ENCODE assay signal across 28 mouse cellular contexts in genomic region chr11:79459846-79460245, GRCm38 (mm10). TPM values are rescaled to one million over a fixed set of nuclear protein-coding genes. Genes with fewer than 3 reads are reported as not detected.
DNase-seq lines count a peak whose midpoint lies in the region; ATAC-seq and TF ChIP-seq lines count a peak whose summit lies in the region.
"Had no signal": no experiment of that assay in that cellular context is flagged by ENCODE, and none has a peak within 500 bp of the region (broad histone marks: within the 10 kb centered on the region; RNA-seq: fewer than 3 reads in every experiment).

No protein-coding gene starts in this region.

- ATAC-seq in forebrain, postnatal 0 days, result no peak
- no peak for ATAC-seq in forebrain, embryonic 12.5 days (ENCODE audit: low FRiP score)
- no peak for ATAC-seq in forebrain, embryonic 13.5 days
- ATAC-seq: forebrain, embryonic 16.5 days; hindbrain, embryonic 16.5 days; intestine, embryonic 15.5 days; Patski had no signal

- no peak for TF ChIP-seq CTCF in forebrain, postnatal 0 days (IDR thresholded peaks at IDR 0.05; ENCODE audit: low read depth)
- TF ChIP-seq CTCF in layer of hippocampus, adult 2 months (conservative IDR thresholded peaks at IDR 0.05), result no peak
- TF ChIP-seq CTCF in CH12.LX (conservative IDR thresholded peaks at IDR 0.05 in 1 of 2, IDR thresholded peaks at IDR 0.05 in 1 of 2; ENCODE audit: low read depth in 2 of 2, low read length in 2 of 2), result no peak

- H3K9me3 ChIP-seq in forebrain, postnatal 0 days (ENCODE audit: low read length), result no peaks in the 10 kb centered on the region
- no peaks in the 10 kb centered on the region for H3K9me3 ChIP-seq in forebrain, embryonic 12.5 days
- no peaks in the 10 kb centered on the region for H3K9me3 ChIP-seq in CH12.LX (replicated peaks; ENCODE audit: low read length)
- H3K9me3 ChIP-seq in forebrain, embryonic 13.5 days (replicated peaks), result no peaks in the 10 kb centered on the region
- H3K9me3 ChIP-seq: embryonic facial prominence, embryonic 12.5 days; embryonic facial prominence, embryonic 15.5 days; G1E; heart, embryonic 10.5 days; heart, embryonic 13.5 days; hindbrain, embryonic 10.5 days; hindbrain, embryonic 13.5 days; intestine, embryonic 15.5 days had no signal

- H3K27ac ChIP-seq in forebrain, postnatal 0 days (ENCODE audit: low read depth, low read length), result no peak overlapping the region
- no peak overlapping the region for H3K27ac ChIP-seq in forebrain, embryonic 12.5 days
- peak overlapping the region; percentile 70 for H3K27ac ChIP-seq in layer of hippocampus, adult 2 months
- no peak overlapping the region for H3K27ac ChIP-seq in CH12.LX (ENCODE audit: insufficient read depth, low read depth)
- H3K27ac ChIP-seq in forebrain, embryonic 13.5 days, result no peak overlapping the region
- H3K27ac ChIP-seq: embryonic facial prominence, embryonic 12.5 days; embryonic facial prominence, embryonic 15.5 days; heart, adult 2 months; heart, embryonic 10.5 days; hindbrain, embryonic 10.5 days; hindbrain, embryonic 13.5 days; intestine, embryonic 15.5 days had no signal

- dilution Hi-C loops in CH12.LX (cut with MboI; ENCODE audit: extremely low pct_ligation_motif_present, extremely low pct_unique_long_range_greater_than_20kb, low sequenced_read_pairs), result no loop called here

- H3K9ac ChIP-seq in forebrain, postnatal 0 days, result no peak overlapping the region
- H3K9ac ChIP-seq in forebrain, embryonic 12.5 days, result no peak overlapping the region
- H3K9ac ChIP-seq in CH12.LX (ENCODE audit: insufficient read depth, low read depth), result no peak overlapping the region
- no peak overlapping the region for H3K9ac ChIP-seq in forebrain, embryonic 13.5 days
- H3K9ac ChIP-seq: embryonic facial prominence, embryonic 12.5 days; embryonic facial prominence, embryonic 15.5 days; heart, embryonic 13.5 days; hindbrain, embryonic 13.5 days; intestine, embryonic 15.5 days had no signal

- WGBS in forebrain, postnatal 0 days, result 82% methylated on average over 4 of the region's 4 CpGs
- WGBS in forebrain, embryonic 12.5 days, result 89% methylated on average over 4 of the region's 4 CpGs
- WGBS in forebrain, embryonic 13.5 days, result 90% methylated on average over 4 of the region's 4 CpGs

- H3K36me3 ChIP-seq in forebrain, postnatal 0 days (ENCODE audit: insufficient read depth), result peaks cover 25% of the 10 kb centered on the region
- peaks cover 43% of the 10 kb centered on the region for H3K36me3 ChIP-seq in forebrain, embryonic 12.5 days (replicated peaks)
- peaks cover 11 to 56% of the 10 kb centered on the region in 2 experiments for H3K36me3 ChIP-seq in CH12.LX (replicated peaks in 1 of 2; ENCODE audit: control insufficient read depth in 1 of 2, insufficient read depth in 1 of 2, low read length in 1 of 2)
- peaks cover 62% of the 10 kb centered on the region for H3K36me3 ChIP-seq in forebrain, embryonic 13.5 days (ENCODE audit: poor library complexity, severe bottlenecking)
- H3K36me3 ChIP-seq: intestine, embryonic 15.5 days had no signal

- peak; percentile 4 for DNase-seq in forebrain, postnatal 0 days
- DNase-seq in layer of hippocampus, adult 2 months (ENCODE audit: low spot score in 2 of 2), result no peak
- no peak for DNase-seq in layer of hippocampus, postnatal 36 days
- no peak for DNase-seq in CH12.LX (ENCODE audit: extremely low read depth)
- DNase-seq in telencephalon, adult 2 months (ENCODE audit: low read depth, low spot score), result peak; percentile 69
- DNase-seq: adrenal gland, postnatal 10 days; adrenal gland, postnatal 36 days; cerebellum, adult 11-12 months; cerebellum, adult 9-10 months; cerebellum, postnatal 14 days; gastrocnemius, postnatal 10 days; gastrocnemius, postnatal 36 days; heart, adult 2 months; heart, postnatal 36 days had no signal

- no peak overlapping the region for H3K4me2 ChIP-seq in forebrain, postnatal 0 days (ENCODE audit: low read depth)
- H3K4me2 ChIP-seq in forebrain, embryonic 12.5 days, result no peak overlapping the region
- H3K4me2 ChIP-seq in CH12.LX (ENCODE audit: insufficient read depth, low read depth, poor library complexity, severe bottlenecking), result no peak overlapping the region
- H3K4me2 ChIP-seq in forebrain, embryonic 13.5 days, result no peak overlapping the region
- H3K4me2 ChIP-seq: embryonic facial prominence, embryonic 12.5 days; embryonic facial prominence, embryonic 15.5 days; hindbrain, embryonic 13.5 days; intestine, embryonic 15.5 days had no signal

- H3K4me1 ChIP-seq in forebrain, postnatal 0 days (ENCODE audit: insufficient read depth), result no peaks in the 10 kb centered on the region
- no peaks in the 10 kb centered on the region for H3K4me1 ChIP-seq in forebrain, embryonic 12.5 days
- H3K4me1 ChIP-seq in CH12.LX (ENCODE audit: control insufficient read depth in 1 of 2, insufficient read depth in 2 of 2), result peaks cover 0 to 8% of the 10 kb centered on the region in 2 experiments; a peak in 1 of 4 replicates
- no peaks in the 10 kb centered on the region for H3K4me1 ChIP-seq in forebrain, embryonic 13.5 days
- H3K4me1 ChIP-seq: embryonic facial prominence, embryonic 12.5 days; embryonic facial prominence, embryonic 15.5 days; heart, embryonic 10.5 days; hindbrain, embryonic 10.5 days; hindbrain, embryonic 13.5 days; intestine, embryonic 15.5 days had no signal

- in situ Hi-C loops in CH12.LX (cut with MboI; ENCODE audit: low pct_ligation_motif_present, low pct_unique_long_range_greater_than_20kb, low sequenced_read_pairs), result no loop called here

- no peak for TF ChIP-seq EP300 in CH12.LX (IDR thresholded peaks at IDR 0.05; ENCODE audit: low read length)

- TF ChIP-seq RAD21 in CH12.LX (IDR thresholded peaks at IDR 0.05; ENCODE audit: low read depth, low read length), result no peak

- H3K4me3 ChIP-seq in forebrain, postnatal 0 days (ENCODE audit: low read depth, low read length), result no peak overlapping the region
- H3K4me3 ChIP-seq in forebrain, embryonic 12.5 days (replicated peaks), result no peak overlapping the region
- no peak overlapping the region for H3K4me3 ChIP-seq in layer of hippocampus, adult 2 months
- no peak overlapping the region for H3K4me3 ChIP-seq in CH12.LX (replicated peaks in 1 of 3; ENCODE audit: low read depth in 2 of 3, low read length in 2 of 3, poor library complexity in 1 of 3)
- H3K4me3 ChIP-seq in forebrain, embryonic 13.5 days, result no peak overlapping the region
- H3K4me3 ChIP-seq: embryonic facial prominence, embryonic 12.5 days; embryonic facial prominence, embryonic 15.5 days; heart, adult 2 months; heart, embryonic 10.5 days; heart, embryonic 13.5 days; hindbrain, embryonic 10.5 days; hindbrain, embryonic 13.5 days; intestine, embryonic 15.5 days had no signal

- no peaks in the 10 kb centered on the region for H3K27me3 ChIP-seq in forebrain, postnatal 0 days (ENCODE audit: insufficient read depth, low read length)
- H3K27me3 ChIP-seq in forebrain, embryonic 12.5 days, result no peaks in the 10 kb centered on the region
- no peaks in the 10 kb centered on the region for H3K27me3 ChIP-seq in CH12.LX (replicated peaks)
- no peaks in the 10 kb centered on the region for H3K27me3 ChIP-seq in forebrain, embryonic 13.5 days
- H3K27me3 ChIP-seq: embryonic facial prominence, embryonic 12.5 days; embryonic facial prominence, embryonic 15.5 days; heart, embryonic 13.5 days; hindbrain, embryonic 13.5 days; intestine, embryonic 15.5 days; Patski had no signal

- no peak for TF ChIP-seq POLR2A in CH12.LX (IDR thresholded peaks at IDR 0.05; ENCODE audit: low read depth, low read length)

- H3K79me2 ChIP-seq in CH12.LX (replicated peaks; ENCODE audit: control insufficient read depth, extremely low read depth, insufficient read depth, poor library complexity, severe bottlenecking), result no peaks in the 10 kb centered on the region

TF ChIP-seq in CH12.LX, 34 proteins besides CTCF, POLR2A, EP300 and RAD21:
- TF ChIP-seq ZNF384 (IDR thresholded peaks at IDR 0.05; ENCODE audit: low read depth, low read length), result 0 out of 2 replicates have a peak, but pooled peaks have one; percentile 18
- TF ChIP-seq JUN (IDR thresholded peaks at IDR 0.05; ENCODE audit: insufficient read depth, low read depth, low read length), result no peak
- TF ChIP-seq MAFK (IDR thresholded peaks at IDR 0.05; ENCODE audit: insufficient replicate concordance, low read length), result no peak

RNA-seq across cellular contexts. Expression of gene Omg, which starts 44.0 kb away (rescaled TPM):
- 13.8 and 16.5 TPM in 2 replicates for total RNA-seq in forebrain, postnatal 0 days (2014; rRNA removed)
- polyA plus RNA-seq in forebrain, postnatal 0 days (2015; fragmentation: Nextera tagmentation; extraction: Ambion mirVana), result 18.2 and 21.6 TPM in 2 replicates
- polyA plus RNA-seq in forebrain, embryonic 12.5 days (2016; fragmentation: Nextera tagmentation; extraction: Ambion mirVana), result 1.4 and 1.5 TPM in 2 replicates
- total RNA-seq in layer of hippocampus, adult 2 months (2021), result 10 to 100 TPM; 86.0 to 89.5 TPM
- 10 to 100 TPM; 80.9 to 92.7 TPM for total RNA-seq in layer of hippocampus, postnatal 36 days (2021)
- total RNA-seq in CH12.LX (2012; rRNA removed), result 0.13 TPM in 2 replicates
- 0.09 TPM in 1 of 2 replicates, not detected in the other for total RNA-seq in CH12.LX (2014; rRNA removed)
- 0.17 TPM in 1 of 2 replicates, not detected in the other for polyA plus RNA-seq in CH12.LX (2012; ENCODE audit: insufficient read length, low read depth)
- polyA plus RNA-seq in forebrain, embryonic 13.5 days (2015; fragmentation: Nextera tagmentation; extraction: Ambion mirVana), result 1.1 and 1.5 TPM in 2 replicates
- total RNA-seq: gastrocnemius, adult 18-20 months; gastrocnemius, postnatal 36 days; heart, adult 2 months; heart, postnatal 36 days had no signal
- polyA plus RNA-seq: G1E, Patski had no signal

Comparison
In these comparisons a context has a peak if more than half of its experiments do, and no peak if none do; other contexts are left out.
1. DNase-seq: peak in forebrain, postnatal 0 days (single experiment) and telencephalon, adult 2 months (single experiment); none in layer of hippocampus, adult 2 months (0 of 2), layer of hippocampus, postnatal 36 days (0 of 2) and CH12.LX (single experiment).
2. RNA of gene Omg, which starts 44.0 kb away (total RNA-seq): 80.9 to 92.7 TPM in layer of hippocampus, postnatal 36 days, 86.0 to 89.5 TPM in layer of hippocampus, adult 2 months and 13.8 to 16.5 TPM in forebrain, postnatal 0 days; 0.09 to 0.13 TPM in CH12.LX; every median in the first group is over 10 times any median in the second.